Mouse (Mus musculus): ENCODE data around the gene Hist1h1a. TPM values are rescaled to one million over a fixed set of nuclear protein-coding genes. Genes with fewer than 3 reads are reported as not detected.
A peak's percentile ranks its signal among the peaks of the same experiment; 100 is the strongest.
"Not testable (repeated sequence)": the region's sequence is repeated elsewhere in the genome, so short reads cannot be mapped to it uniquely, and the experiment has no call there.

Hist1h1a gene
- polyA plus RNA-seq, 1 experiment: 3.3 TPM

- Histone ChIP-seq H3K4me1 (peaks cover 56% of the 10 kb centered on the region), H3K27me3 (replicated peaks) (no peaks in the 10 kb centered on the region), H3K9me3 (no peaks in the 10 kb centered on the region), H3K36me3 (replicated peaks; ENCODE audit: low read length) (no peaks in the 10 kb centered on the region), H3K4me3 (replicated peaks) (peak overlapping the region; percentile 87)
- TF ChIP-seq FLI1 (IDR thresholded peaks at IDR 0.05; ENCODE audit: low read length): no peak
- TF ChIP-seq GATA1 (IDR thresholded peaks at IDR 0.05; ENCODE audit: borderline replicate concordance, low read length): no peak
Observed at GRCm38 (mm10) chr13:23751478-23751956, 11.9 kb upstream of the Hist1h1a start.

- H3K36me3 ChIP-seq (replicated peaks; ENCODE audit: low read length); H3K27me3 ChIP-seq (replicated peaks): not testable (repeated sequence)
- H3K4me1 ChIP-seq: peaks cover 53% of the 10 kb centered on the region
Observed at GRCm38 (mm10) chr13:23752067-23752741, 11.3 kb upstream of the Hist1h1a start, which contains the start of gene Hist1h3b. Hist1h3b (plus strand) TSS chr13:23752267.

GRCm38 (mm10) chr13:23752742-23753172, 10.7 kb upstream of the Hist1h1a start:
- peak overlapping the region; percentile 87 for H3K4me3 ChIP-seq (replicated peaks)
- TF ChIP-seq FLI1 (IDR thresholded peaks at IDR 0.05; ENCODE audit: low read length): no peak
- TF ChIP-seq GATA1 (IDR thresholded peaks at IDR 0.05; ENCODE audit: borderline replicate concordance, low read length): no peak
- peaks cover 55% of the 10 kb centered on the region for H3K4me1 ChIP-seq
- no peaks in the 10 kb centered on the region for H3K27me3 ChIP-seq (replicated peaks)
- H3K9me3 ChIP-seq: no peaks in the 10 kb centered on the region
- no peaks in the 10 kb centered on the region for H3K36me3 ChIP-seq (replicated peaks; ENCODE audit: low read length)

More at GRCm38 (mm10) chr13:23752067-23752741, 11.3 kb upstream of the Hist1h1a start, which contains the start of gene Hist1h3b:
- H3K4me3 ChIP-seq (replicated peaks): peak within 1 kb of the TSS; percentile 87
- not testable (repeated sequence) for H3K9me3 ChIP-seq

- TF ChIP-seq FLI1 (IDR thresholded peaks at IDR 0.05; ENCODE audit: low read length) (no peak), GATA1 (IDR thresholded peaks at IDR 0.05; ENCODE audit: borderline replicate concordance, low read length) (no peak)
- H3K4me1 ChIP-seq: peaks cover 54% of the 10 kb centered on the region
- H3K4me3 ChIP-seq (replicated peaks): no peak overlapping the region
- no peaks in the 10 kb centered on the region for H3K36me3 ChIP-seq (replicated peaks; ENCODE audit: low read length)
- H3K27me3 ChIP-seq (replicated peaks): no peaks in the 10 kb centered on the region
- no peaks in the 10 kb centered on the region for H3K9me3 ChIP-seq
Observed at GRCm38 (mm10) chr13:23753314-23754078, 10.0 kb upstream of the Hist1h1a start.

GRCm38 (mm10) chr13:23755000-23755399, 8.5 kb upstream of the Hist1h1a start:
- Histone ChIP-seq H3K4me3 (replicated peaks) (no peak overlapping the region), H3K4me1 (peaks cover 50% of the 10 kb centered on the region), H3K27me3 (replicated peaks) (no peaks in the 10 kb centered on the region), H3K9me3 (no peaks in the 10 kb centered on the region), H3K36me3 (replicated peaks; ENCODE audit: low read length) (no peaks in the 10 kb centered on the region)
- TF ChIP-seq FLI1 (IDR thresholded peaks at IDR 0.05; ENCODE audit: low read length): no peak
- no peak for TF ChIP-seq GATA1 (IDR thresholded peaks at IDR 0.05; ENCODE audit: borderline replicate concordance, low read length)

GRCm38 (mm10) chr13:23756790-23757189, 6.7 kb upstream of the Hist1h1a start, which contains the start of gene Hist1h4b:
Hist1h4b (plus strand) TSS chr13:23757013.
- Histone ChIP-seq H3K36me3 (replicated peaks; ENCODE audit: low read length) (no peaks in the 10 kb centered on the region), H3K27me3 (replicated peaks) (no peaks in the 10 kb centered on the region), H3K4me1 (peaks cover 58% of the 10 kb centered on the region), H3K4me3 (replicated peaks) (peak within 1 kb of the TSS; percentile 85), H3K9me3 (no peaks in the 10 kb centered on the region)
- TF ChIP-seq FLI1 (IDR thresholded peaks at IDR 0.05; ENCODE audit: low read length) (no peak), GATA1 (IDR thresholded peaks at IDR 0.05; ENCODE audit: borderline replicate concordance, low read length) (no peak)

GRCm38 (mm10) chr13:23757211-23757773, 6.2 kb upstream of the Hist1h1a start:
- Histone ChIP-seq H3K9me3 (no peaks in the 10 kb centered on the region), H3K4me1 (peaks cover 56% of the 10 kb centered on the region), H3K36me3 (replicated peaks; ENCODE audit: low read length) (no peaks in the 10 kb centered on the region), H3K4me3 (replicated peaks) (peak overlapping the region; percentile 85), H3K27me3 (replicated peaks) (no peaks in the 10 kb centered on the region)
- TF ChIP-seq GATA1 (IDR thresholded peaks at IDR 0.05; ENCODE audit: borderline replicate concordance, low read length): no peak
- TF ChIP-seq FLI1 (IDR thresholded peaks at IDR 0.05; ENCODE audit: low read length): no peak

GRCm38 (mm10) chr13:23757921-23758320, 5.5 kb upstream of the Hist1h1a start:
- Histone ChIP-seq H3K4me1 (peaks cover 59% of the 10 kb centered on the region), H3K9me3 (no peaks in the 10 kb centered on the region), H3K27me3 (replicated peaks) (no peaks in the 10 kb centered on the region), H3K4me3 (replicated peaks) (peak overlapping the region; percentile 85), H3K36me3 (replicated peaks; ENCODE audit: low read length) (no peaks in the 10 kb centered on the region)
- TF ChIP-seq FLI1 (IDR thresholded peaks at IDR 0.05; ENCODE audit: low read length) (no peak), GATA1 (IDR thresholded peaks at IDR 0.05; ENCODE audit: borderline replicate concordance, low read length) (no peak)

GRCm38 (mm10) chr13:23759251-23759771, 4.2 kb upstream of the Hist1h1a start:
- no peaks in the 10 kb centered on the region for H3K27me3 ChIP-seq (replicated peaks)
- no peaks in the 10 kb centered on the region for H3K9me3 ChIP-seq
- no peaks in the 10 kb centered on the region for H3K36me3 ChIP-seq (replicated peaks; ENCODE audit: low read length)
- H3K4me3 ChIP-seq (replicated peaks): no peak overlapping the region
- peaks cover 64% of the 10 kb centered on the region for H3K4me1 ChIP-seq
- TF ChIP-seq GATA1 (IDR thresholded peaks at IDR 0.05; ENCODE audit: borderline replicate concordance, low read length): no peak
- TF ChIP-seq FLI1 (IDR thresholded peaks at IDR 0.05; ENCODE audit: low read length): no peak
